Mouse (Mus musculus): ENCODE data around the gene Snx4. TPM values are rescaled to one million over a fixed set of nuclear protein-coding genes. Genes with fewer than 3 reads are reported as not detected.
"Not testable (repeated sequence)": the region's sequence is repeated elsewhere in the genome, so short reads cannot be mapped to it uniquely, and the experiment has no call there.

Gene Snx4
- 110 and 113 TPM in 2 replicates for polyA plus RNA-seq (2014; fragmentation: Nextera tagmentation; extraction: Ambion mirVana)

DNA sequence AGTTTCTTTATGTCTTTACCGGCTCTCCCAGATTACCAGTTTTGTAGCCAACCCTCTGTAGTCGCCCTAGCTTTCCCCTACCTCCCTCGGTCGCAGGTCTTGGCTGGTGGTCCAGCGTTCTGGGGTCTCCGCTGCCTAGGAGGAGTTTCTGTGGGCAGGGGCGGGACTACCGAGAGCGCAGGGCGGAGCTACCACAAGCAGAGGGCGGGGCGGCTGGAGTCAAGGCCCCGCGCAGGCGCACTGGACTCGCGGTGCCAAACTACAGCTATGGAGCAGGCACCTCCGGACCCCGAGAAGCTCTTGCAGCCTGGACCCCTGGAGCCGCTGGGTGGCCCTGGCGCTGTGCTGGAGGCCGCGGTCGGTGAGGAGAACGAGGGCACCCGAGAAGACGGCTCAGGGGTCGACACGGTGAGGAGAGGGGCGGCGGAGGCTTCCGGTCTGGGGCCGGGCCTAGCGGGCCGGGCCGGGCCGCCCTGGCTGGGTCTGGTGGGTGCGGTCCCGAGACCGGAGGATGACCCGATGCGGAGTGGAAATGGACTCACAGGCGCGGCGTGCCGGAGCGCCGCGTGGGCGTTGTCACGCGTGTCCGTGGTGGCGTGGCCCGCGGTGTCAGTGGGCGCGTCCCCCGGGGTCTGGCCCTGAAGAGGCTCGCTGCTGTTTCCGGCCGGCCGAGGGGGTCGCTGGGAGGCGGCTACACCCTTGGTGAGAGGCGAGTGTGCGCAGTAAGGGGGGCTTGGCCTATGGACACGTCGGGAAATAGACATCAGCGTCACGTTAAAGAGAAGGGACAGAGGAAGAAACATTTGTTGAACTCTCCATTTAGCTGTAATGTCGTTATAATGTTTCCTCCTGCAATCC, at the start of gene Snx4:
TSS of gene Snx4 (plus strand) at position 249 of the 858 bp plus-strand sequence.
- peak; percentile 98 for DNase-seq
- H3K4me3 ChIP-seq (ENCODE audit: low read depth, low read length): peak within 1 kb of the TSS; percentile 97
- ATAC-seq (ENCODE audit: insufficient read depth): peak; percentile 91
- H3K27me3 ChIP-seq (ENCODE audit: insufficient read depth, low read length): no peaks in the 10 kb centered on the region
- H3K36me3 ChIP-seq (ENCODE audit: insufficient read depth): no peaks in the 10 kb centered on the region
- peaks cover 5% of the 10 kb centered on the region; the same call in 1 of the 2 replicates for H3K4me1 ChIP-seq (ENCODE audit: insufficient read depth)
- TF ChIP-seq CTCF (IDR thresholded peaks at IDR 0.05; ENCODE audit: low read depth): no peak
- peak within 1 kb of the TSS; percentile 96 for H3K9ac ChIP-seq
- H3K9me3 ChIP-seq (ENCODE audit: low read depth, low read length): no peaks in the 10 kb centered on the region
- WGBS: under 1% methylated on average over 68 of the region's 72 CpGs
- H3K4me2 ChIP-seq: peak within 1 kb of the TSS; percentile 80
- H3K27ac ChIP-seq (ENCODE audit: low read depth): peak within 1 kb of the TSS; percentile 94

DNA sequence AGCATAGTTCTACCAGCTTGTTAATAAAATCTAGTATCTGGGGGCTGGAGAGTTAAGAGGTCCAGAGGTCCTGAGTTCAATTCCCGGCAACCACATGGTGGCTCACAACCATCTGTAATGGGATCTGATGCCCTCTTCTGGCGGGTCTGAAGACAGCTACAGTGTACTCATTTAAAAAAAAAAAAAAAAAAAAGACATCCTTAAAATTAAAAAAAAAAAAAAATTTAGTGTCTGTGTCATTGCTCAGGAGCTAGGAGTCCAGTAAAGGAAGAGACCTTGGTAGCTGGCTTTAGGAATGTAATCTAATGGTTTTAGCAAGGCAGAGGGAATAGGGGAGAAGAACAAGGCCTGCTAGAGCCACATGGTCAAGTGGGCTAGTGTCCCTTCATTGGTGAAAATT, 40.4 kb upstream of the Snx4 start:
- Histone ChIP-seq H3K9ac (no peak overlapping the region), H3K4me3 (ENCODE audit: low read depth, low read length) (no peak overlapping the region), H3K27me3 (ENCODE audit: insufficient read depth, low read length) (no peaks in the 10 kb centered on the region), H3K27ac (ENCODE audit: low read depth) (no peak overlapping the region), H3K4me2 (no peak overlapping the region), H3K36me3 (ENCODE audit: insufficient read depth) (peaks cover 64% of the 10 kb centered on the region), H3K4me1 (ENCODE audit: insufficient read depth) (no peaks in the 10 kb centered on the region), H3K9me3 (ENCODE audit: low read depth, low read length) (no peaks in the 10 kb centered on the region)
- no peak for DNase-seq
- 67% methylated on average over 2 of the region's 2 CpGs for WGBS
- no peak for ATAC-seq (ENCODE audit: insufficient read depth)
- no peak for TF ChIP-seq CTCF (IDR thresholded peaks at IDR 0.05; ENCODE audit: low read depth)

DNA sequence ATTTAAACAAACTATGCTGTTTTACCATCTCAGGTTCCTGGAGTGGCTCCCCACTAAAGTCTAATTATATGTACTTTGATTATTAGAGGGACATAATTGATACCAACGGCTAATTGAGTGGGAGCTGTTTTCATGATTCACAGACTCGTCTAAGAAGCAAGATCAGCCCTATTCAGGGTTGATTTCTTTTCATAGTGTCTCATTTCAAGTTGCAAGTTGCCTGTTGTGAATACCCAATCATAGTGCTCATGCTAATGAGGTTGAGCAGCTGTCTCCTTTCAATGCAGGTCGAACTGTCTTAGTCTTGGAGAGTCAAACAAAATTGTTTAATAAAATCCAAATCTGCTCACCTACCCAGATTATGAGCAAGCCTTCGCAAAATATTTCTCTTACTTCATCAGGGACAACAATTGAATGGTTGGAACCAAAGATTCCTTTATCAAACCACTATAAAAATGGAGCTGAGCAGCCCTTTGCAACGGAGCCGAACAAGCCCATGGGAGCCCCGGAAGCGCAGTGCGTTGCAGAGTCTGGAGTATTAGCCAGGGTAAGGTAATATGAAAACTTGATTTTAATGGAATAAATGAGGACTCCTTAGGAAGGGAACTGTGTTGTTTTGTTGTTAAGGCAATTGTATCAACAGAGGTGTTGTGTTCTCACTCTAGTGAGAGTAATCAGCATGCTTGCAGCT, 34.8 kb upstream of the Snx4 start:
- Histone ChIP-seq H3K36me3 (ENCODE audit: insufficient read depth) (peaks cover 49% of the 10 kb centered on the region), H3K4me2 (no peak overlapping the region), H3K27ac (ENCODE audit: low read depth) (no peak overlapping the region), H3K27me3 (ENCODE audit: insufficient read depth, low read length) (no peaks in the 10 kb centered on the region), H3K9ac (no peak overlapping the region), H3K9me3 (ENCODE audit: low read depth, low read length) (no peaks in the 10 kb centered on the region), H3K4me1 (ENCODE audit: insufficient read depth) (no peaks in the 10 kb centered on the region), H3K4me3 (ENCODE audit: low read depth, low read length) (no peak overlapping the region)
- 83% methylated on average over 9 of the region's 9 CpGs for WGBS
- no peak for TF ChIP-seq CTCF (IDR thresholded peaks at IDR 0.05; ENCODE audit: low read depth)
- DNase-seq (no peak), ATAC-seq (ENCODE audit: insufficient read depth) (no peak)

DNA sequence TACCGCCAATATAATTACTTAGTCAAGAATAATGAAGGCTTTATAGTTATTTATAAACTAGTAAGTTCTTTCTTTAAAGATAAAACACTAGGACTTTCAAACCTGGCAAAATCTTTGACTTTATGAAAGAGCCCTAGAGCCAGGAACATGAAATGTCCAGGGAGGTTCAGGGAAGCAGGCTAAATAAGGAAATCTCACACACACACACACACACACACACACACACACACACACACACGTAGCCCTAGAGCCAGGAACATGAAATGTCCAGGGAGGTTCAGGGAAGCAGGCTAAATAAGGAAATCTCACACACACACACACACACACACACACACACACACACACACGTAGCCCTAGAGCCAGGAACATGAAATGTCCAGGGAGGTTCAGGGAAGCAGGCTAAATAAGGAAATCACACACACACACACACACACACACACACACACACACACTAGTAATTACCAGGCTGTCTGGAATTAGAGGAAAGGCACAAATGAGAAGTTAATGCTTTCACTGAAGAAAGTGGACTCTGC, 33.6 kb upstream of the Snx4 start:
- DNase-seq; ATAC-seq (ENCODE audit: insufficient read depth); H3K4me2 ChIP-seq; H3K27ac ChIP-seq (ENCODE audit: low read depth); H3K4me1 ChIP-seq (ENCODE audit: insufficient read depth); H3K4me3 ChIP-seq (ENCODE audit: low read depth, low read length); H3K27me3 ChIP-seq (ENCODE audit: insufficient read depth, low read length); H3K9ac ChIP-seq; H3K9me3 ChIP-seq (ENCODE audit: low read depth, low read length): not testable (repeated sequence)
- H3K36me3 ChIP-seq (ENCODE audit: insufficient read depth): peaks cover 44% of the 10 kb centered on the region
- 65% methylated on average over 3 of the region's 3 CpGs for WGBS

DNA sequence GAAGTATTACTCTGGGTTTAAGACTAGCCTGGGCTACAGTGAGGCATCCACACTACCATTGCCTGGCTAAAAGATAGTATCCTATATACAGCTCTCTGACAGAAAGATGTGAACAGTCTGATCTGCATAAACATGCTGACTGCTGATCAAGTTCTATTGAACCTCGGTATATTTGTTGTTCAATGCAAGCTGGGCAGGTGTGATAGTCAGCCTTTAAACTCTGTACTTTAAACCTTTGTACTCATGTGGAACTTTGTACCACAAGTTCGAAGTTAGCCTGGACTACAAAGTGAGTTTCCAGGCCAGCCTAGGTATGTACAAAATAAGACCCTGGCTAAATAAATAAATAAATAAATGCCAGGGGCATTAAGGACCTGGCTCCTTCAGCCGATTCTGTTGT, 28.8 kb upstream of the Snx4 start:
- DNase-seq (no peak), ATAC-seq (ENCODE audit: insufficient read depth) (no peak)
- H3K27me3 ChIP-seq (ENCODE audit: insufficient read depth, low read length): no peaks in the 10 kb centered on the region
- no peak overlapping the region for H3K27ac ChIP-seq (ENCODE audit: low read depth)
- TF ChIP-seq CTCF (IDR thresholded peaks at IDR 0.05; ENCODE audit: low read depth): no peak
- H3K4me2 ChIP-seq: no peak overlapping the region
- no peaks in the 10 kb centered on the region for H3K4me1 ChIP-seq (ENCODE audit: insufficient read depth)
- WGBS: 78% methylated on average over 3 of the region's 3 CpGs
- H3K9me3 ChIP-seq (ENCODE audit: low read depth, low read length): no peaks in the 10 kb centered on the region
- H3K9ac ChIP-seq: no peak overlapping the region
- H3K4me3 ChIP-seq (ENCODE audit: low read depth, low read length): no peak overlapping the region
- peaks cover 35% of the 10 kb centered on the region for H3K36me3 ChIP-seq (ENCODE audit: insufficient read depth)

DNA sequence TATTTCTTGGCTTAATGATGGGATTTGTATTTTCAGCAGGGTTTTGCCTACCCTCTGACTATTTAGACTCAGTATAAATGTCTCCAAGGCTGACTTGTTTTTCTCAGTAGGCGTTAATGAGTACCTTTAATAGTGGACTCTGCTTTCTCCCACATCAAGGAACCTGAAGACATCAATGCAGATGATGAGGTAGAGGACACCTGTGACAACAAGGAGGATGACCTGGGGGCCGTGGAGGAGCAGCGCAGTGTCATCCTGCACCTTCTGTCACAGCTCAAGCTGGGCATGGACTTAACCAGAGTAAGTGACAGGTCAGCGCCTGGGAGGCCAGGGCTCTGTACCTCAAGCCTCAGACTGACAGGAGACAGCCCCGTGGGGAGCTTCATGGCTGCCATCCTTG, 26.9 kb upstream of the Snx4 start:
- no peaks in the 10 kb centered on the region for H3K27me3 ChIP-seq (ENCODE audit: insufficient read depth, low read length)
- ATAC-seq (ENCODE audit: insufficient read depth) (no peak), DNase-seq (no peak)
- peaks cover 47% of the 10 kb centered on the region for H3K36me3 ChIP-seq (ENCODE audit: insufficient read depth)
- no peaks in the 10 kb centered on the region for H3K9me3 ChIP-seq (ENCODE audit: low read depth, low read length)
- no peak overlapping the region for H3K4me3 ChIP-seq (ENCODE audit: low read depth, low read length)
- H3K4me1 ChIP-seq (ENCODE audit: insufficient read depth): no peaks in the 10 kb centered on the region
- TF ChIP-seq CTCF (IDR thresholded peaks at IDR 0.05; ENCODE audit: low read depth): no peak
- WGBS: 86% methylated on average over 5 of the region's 5 CpGs
- no peak overlapping the region for H3K27ac ChIP-seq (ENCODE audit: low read depth)
- H3K9ac ChIP-seq: no peak overlapping the region
- H3K4me2 ChIP-seq: no peak overlapping the region

DNA sequence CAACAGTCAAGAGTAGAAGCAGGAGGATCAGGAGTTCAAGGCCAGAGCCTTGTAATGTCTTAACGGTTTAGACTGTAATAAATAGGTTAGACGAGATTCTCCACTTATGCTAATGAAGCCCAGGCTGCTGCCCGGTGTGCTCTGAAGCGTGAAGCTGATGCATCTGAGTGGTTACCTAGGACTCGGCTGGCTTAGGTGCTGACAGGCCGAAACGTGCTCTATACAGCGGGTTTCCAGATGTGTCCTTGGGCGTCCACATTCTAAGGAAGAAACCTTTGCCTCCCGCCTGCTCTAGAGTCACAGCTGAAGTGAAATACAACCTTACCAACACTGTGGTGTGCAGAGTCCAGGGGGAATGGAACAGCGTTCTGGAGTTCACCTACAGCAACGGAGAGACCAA, 17.1 kb upstream of the Snx4 start:
- Histone ChIP-seq H3K4me2 (no peak overlapping the region), H3K36me3 (ENCODE audit: insufficient read depth) (peaks cover 79% of the 10 kb centered on the region), H3K27ac (ENCODE audit: low read depth) (no peak overlapping the region), H3K9ac (no peak overlapping the region), H3K27me3 (ENCODE audit: insufficient read depth, low read length) (no peaks in the 10 kb centered on the region), H3K4me3 (ENCODE audit: low read depth, low read length) (no peak overlapping the region), H3K4me1 (ENCODE audit: insufficient read depth) (no peaks in the 10 kb centered on the region), H3K9me3 (ENCODE audit: low read depth, low read length) (no peaks in the 10 kb centered on the region)
- no peak for ATAC-seq (ENCODE audit: insufficient read depth)
- DNase-seq: no peak
- no peak for TF ChIP-seq CTCF (IDR thresholded peaks at IDR 0.05; ENCODE audit: low read depth)
- 91% methylated on average over 12 of the region's 12 CpGs for WGBS
